8 mouse cellular contexts compared by ENCODE assay signal in the genomic region with DNA sequence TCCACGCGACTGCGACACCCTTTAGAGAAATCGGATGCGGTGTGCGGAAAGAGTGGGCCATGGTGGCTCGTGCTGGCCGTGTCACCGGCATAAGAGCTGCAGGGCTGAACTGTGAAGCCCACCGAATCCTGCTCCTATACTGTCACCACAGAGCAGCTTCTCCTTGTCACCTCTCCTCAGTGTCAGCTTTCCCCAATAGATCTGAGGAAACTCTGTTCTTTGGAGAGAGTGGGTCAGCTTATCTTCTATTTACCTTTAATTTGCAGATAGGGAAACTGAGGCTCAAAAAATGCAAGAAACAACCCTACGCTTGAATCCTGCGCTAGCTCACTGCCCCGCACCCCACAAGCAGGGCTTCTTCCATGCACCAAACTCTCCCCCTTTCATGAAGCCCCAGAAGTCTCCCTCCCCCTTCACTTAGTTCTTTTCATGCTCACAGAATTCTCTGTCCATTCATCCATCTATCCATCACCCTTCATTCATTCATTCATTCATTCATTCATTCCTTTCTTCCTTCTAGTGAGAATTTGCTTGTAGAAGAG. TPM values are rescaled to one million over a fixed set of nuclear protein-coding genes. Genes with fewer than 3 reads are reported as not detected.
DNase-seq lines count a peak whose midpoint lies in the region; ATAC-seq and TF ChIP-seq lines count a peak whose summit lies in the region.

No protein-coding gene starts in this region.

- WGBS in lung, embryonic 16.5 days: 8% methylated on average over 13 of the region's 13 CpGs
- 9% methylated on average over 13 of the region's 13 CpGs for WGBS in embryonic facial prominence, embryonic 14.5 days
- 13% methylated on average over 13 of the region's 13 CpGs for WGBS in intestine, postnatal 0 days
- WGBS in neural tube, embryonic 14.5 days: 12% methylated on average over 12 of the region's 13 CpGs

- H3K36me3 ChIP-seq in lung, embryonic 16.5 days (ENCODE audit: control insufficient read depth, insufficient read depth, low read length): no peaks in the 10 kb centered on the region
- H3K36me3 ChIP-seq in embryonic facial prominence, embryonic 14.5 days (ENCODE audit: control insufficient read depth, insufficient read depth, low read length): no peaks in the 10 kb centered on the region
- H3K36me3 ChIP-seq in intestine, postnatal 0 days (ENCODE audit: control insufficient read depth, insufficient read depth): no peaks in the 10 kb centered on the region
- H3K36me3 ChIP-seq in neural tube, embryonic 14.5 days (ENCODE audit: control insufficient read depth, insufficient read depth, low read length): no peaks in the 10 kb centered on the region

- peak overlapping the region; percentile 94 for H3K9ac ChIP-seq in lung, embryonic 16.5 days (ENCODE audit: low read length)
- peak overlapping the region; percentile 94 for H3K9ac ChIP-seq in embryonic facial prominence, embryonic 14.5 days (ENCODE audit: low read depth, low read length)
- H3K9ac ChIP-seq in intestine, postnatal 0 days (ENCODE audit: low read depth, low read length): peak overlapping the region; percentile 90
- H3K9ac ChIP-seq in neural tube, embryonic 14.5 days (replicated peaks; ENCODE audit: low read depth, low read length): peak overlapping the region; percentile 92

- no peaks in the 10 kb centered on the region for H3K27me3 ChIP-seq in lung, embryonic 16.5 days (ENCODE audit: control insufficient read depth, insufficient read depth, low read depth, low read length)
- no peaks in the 10 kb centered on the region for H3K27me3 ChIP-seq in embryonic facial prominence, embryonic 14.5 days (replicated peaks; ENCODE audit: control insufficient read depth, insufficient read depth, low read length)
- no peaks in the 10 kb centered on the region for H3K27me3 ChIP-seq in intestine, postnatal 0 days (replicated peaks; ENCODE audit: control insufficient read depth, insufficient read depth, low read length)
- H3K27me3 ChIP-seq in neural tube, embryonic 14.5 days (ENCODE audit: control insufficient read depth, insufficient read depth, low read length): no peaks in the 10 kb centered on the region

- peaks cover 16% of the 10 kb centered on the region for H3K4me1 ChIP-seq in lung, embryonic 16.5 days (replicated peaks; ENCODE audit: control insufficient read depth, insufficient read depth, low read length)
- peaks cover 24% of the 10 kb centered on the region for H3K4me1 ChIP-seq in embryonic facial prominence, embryonic 14.5 days (ENCODE audit: control insufficient read depth, insufficient read depth, low read length)
- H3K4me1 ChIP-seq in intestine, postnatal 0 days (replicated peaks; ENCODE audit: control insufficient read depth, insufficient read depth, low read length): no peaks in the 10 kb centered on the region
- peaks cover 22% of the 10 kb centered on the region for H3K4me1 ChIP-seq in neural tube, embryonic 14.5 days (ENCODE audit: control insufficient read depth, insufficient read depth, low read length)

- TF ChIP-seq CTCF in intestine, postnatal 0 days (IDR thresholded peaks at IDR 0.05; ENCODE audit: low read depth): no peak

- peak overlapping the region; percentile 89 for H3K27ac ChIP-seq in lung, embryonic 16.5 days (ENCODE audit: low read length)
- peak overlapping the region; percentile 93 for H3K27ac ChIP-seq in embryonic facial prominence, embryonic 14.5 days (replicated peaks; ENCODE audit: low read depth, low read length)
- peak overlapping the region; percentile 80 for H3K27ac ChIP-seq in intestine, postnatal 0 days (ENCODE audit: low read depth, low read length)
- peak overlapping the region; percentile 93 for H3K27ac ChIP-seq in neural tube, embryonic 14.5 days (ENCODE audit: low read depth, low read length)

- ATAC-seq in lung, embryonic 16.5 days (ENCODE audit: low read depth): no peak
- no peak; the same call in 1 of the 2 replicates for ATAC-seq in embryonic facial prominence, embryonic 14.5 days (ENCODE audit: low read depth)
- no peak for ATAC-seq in intestine, postnatal 0 days
- peak; percentile 26; the same call in 1 of the 2 replicates for ATAC-seq in neural tube, embryonic 14.5 days (ENCODE audit: low read depth)

- DNase-seq in lung, postnatal 10 days: no peak
- no peak for DNase-seq in embryonic facial prominence, embryonic 14.5 days (ENCODE audit: low spot score)
- DNase-seq in right cerebral cortex, postnatal 14 days: no peak
- DNase-seq in layer of hippocampus, adult 8-10 months (ENCODE audit: low spot score in 2 of 2): no peak
- DNase-seq in thymus, postnatal 10 days (ENCODE audit: low spot score in 2 of 2): no peak

- H3K4me2 ChIP-seq in lung, embryonic 16.5 days (ENCODE audit: low read depth, low read length): peak overlapping the region; percentile 79
- H3K4me2 ChIP-seq in embryonic facial prominence, embryonic 14.5 days (ENCODE audit: low read depth, low read length): peak overlapping the region; percentile 80
- H3K4me2 ChIP-seq in intestine, postnatal 0 days (replicated peaks; ENCODE audit: low read depth): peak overlapping the region; percentile 88
- H3K4me2 ChIP-seq in neural tube, embryonic 14.5 days (ENCODE audit: low read depth, low read length): peak overlapping the region; percentile 61

- H3K4me3 ChIP-seq in lung, embryonic 16.5 days (ENCODE audit: low read length): peak overlapping the region; percentile 84
- H3K4me3 ChIP-seq in embryonic facial prominence, embryonic 14.5 days (ENCODE audit: low read depth, low read length): peak overlapping the region; percentile 78
- peak overlapping the region; percentile 76 for H3K4me3 ChIP-seq in intestine, postnatal 0 days (ENCODE audit: low read depth, low read length)
- peak overlapping the region; percentile 82 for H3K4me3 ChIP-seq in neural tube, embryonic 14.5 days (ENCODE audit: low read depth, low read length)

- 0 out of 2 replicates have a peak, but pooled peaks cover 2% of the 10 kb centered on the region for H3K9me3 ChIP-seq in lung, embryonic 16.5 days (ENCODE audit: control insufficient read depth, low read length)
- no peaks in the 10 kb centered on the region for H3K9me3 ChIP-seq in embryonic facial prominence, embryonic 14.5 days (ENCODE audit: control insufficient read depth, low read length)
- H3K9me3 ChIP-seq in intestine, postnatal 0 days (ENCODE audit: control insufficient read depth): no peaks in the 10 kb centered on the region
- no peaks in the 10 kb centered on the region for H3K9me3 ChIP-seq in neural tube, embryonic 14.5 days (ENCODE audit: control insufficient read depth, low read length)

RNA-seq across cellular contexts. Expression of a gene that starts 0.4 kb away (rescaled TPM):
- 32.5 and 32.9 TPM in 2 replicates for polyA plus RNA-seq in lung, embryonic 16.5 days (2015; fragmentation: Nextera tagmentation; extraction: Ambion mirVana)
- polyA plus RNA-seq in embryonic facial prominence, embryonic 14.5 days (2014; fragmentation: Nextera tagmentation; extraction: Ambion mirVana): 53.3 and 58.3 TPM in 2 replicates
- 15.3 and 16.6 TPM in 2 replicates for polyA plus RNA-seq in intestine, postnatal 0 days (2015; fragmentation: Nextera tagmentation; extraction: Ambion mirVana)
- polyA plus RNA-seq in neural tube, embryonic 14.5 days (2014; fragmentation: Nextera tagmentation; extraction: Ambion mirVana): 56.9 and 63.5 TPM in 2 replicates
- total RNA-seq in layer of hippocampus, adult 8-10 months (2022): 100 to 1,000 TPM; 206 to 222 (median 217) TPM

RNA-seq across cellular contexts. Expression of a gene that starts 26.0 kb away (rescaled TPM):
- polyA plus RNA-seq in lung, embryonic 16.5 days (2015; fragmentation: Nextera tagmentation; extraction: Ambion mirVana): 65.2 and 65.4 TPM in 2 replicates
- polyA plus RNA-seq in embryonic facial prominence, embryonic 14.5 days (2014; fragmentation: Nextera tagmentation; extraction: Ambion mirVana): 67.6 and 70.6 TPM in 2 replicates
- 138 and 151 TPM in 2 replicates for polyA plus RNA-seq in intestine, postnatal 0 days (2015; fragmentation: Nextera tagmentation; extraction: Ambion mirVana)
- 73.8 TPM in 2 replicates for polyA plus RNA-seq in neural tube, embryonic 14.5 days (2014; fragmentation: Nextera tagmentation; extraction: Ambion mirVana)
- total RNA-seq in layer of hippocampus, adult 8-10 months (2022): 10 to 100 TPM; 42.0 to 52.7 (median 48.8) TPM

RNA-seq across cellular contexts. Expression of a gene that starts 57.4 kb away (rescaled TPM):
- polyA plus RNA-seq in lung, embryonic 16.5 days (2015; fragmentation: Nextera tagmentation; extraction: Ambion mirVana): 40.4 and 45.8 TPM in 2 replicates
- 20.7 and 22.9 TPM in 2 replicates for polyA plus RNA-seq in embryonic facial prominence, embryonic 14.5 days (2014; fragmentation: Nextera tagmentation; extraction: Ambion mirVana)
- 12.0 and 12.4 TPM in 2 replicates for polyA plus RNA-seq in intestine, postnatal 0 days (2015; fragmentation: Nextera tagmentation; extraction: Ambion mirVana)
- 19.1 and 25.9 TPM in 2 replicates for polyA plus RNA-seq in neural tube, embryonic 14.5 days (2014; fragmentation: Nextera tagmentation; extraction: Ambion mirVana)
- 100 to 1,000 TPM in 2 of 4 experiments, 10 to 100 TPM in 2; 87.4 to 109 (median 99.4) TPM for total RNA-seq in layer of hippocampus, adult 8-10 months (2022)
